Mouse (Mus musculus): ENCODE measurements around the gene Sept14. TPM values are rescaled to one million over a fixed set of nuclear protein-coding genes. Genes with fewer than 3 reads are reported as not detected.

Gene Sept14
- total RNA-seq (2023) = not detected in 2 replicates

DNA sequence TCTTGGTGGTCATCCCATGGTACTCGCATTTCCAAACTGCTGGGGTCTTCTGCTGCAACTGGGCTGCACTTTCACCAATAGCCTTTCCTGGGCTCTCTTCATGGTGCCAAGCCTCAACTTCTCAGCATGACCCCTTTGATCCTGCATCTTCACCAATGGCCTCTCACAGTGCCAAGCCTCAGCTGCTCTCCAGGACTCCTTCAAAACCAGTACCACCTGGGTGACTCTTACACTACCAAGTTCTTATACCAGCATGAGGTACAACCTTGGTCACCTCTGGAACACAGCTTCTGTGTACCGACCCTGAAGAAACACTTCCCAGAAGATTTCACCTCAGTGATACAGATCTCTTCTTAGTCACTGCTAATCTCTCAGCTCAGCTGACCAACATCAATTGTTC is at the start of gene Sept14:
TSS of gene Sept14 (minus strand) at position 101 of the 400 bp plus-strand sequence.

GRCm38 (mm10) chr5:129724834-129725773 is 16.8 kb upstream of the Sept14 start, which contains the start of gene Nipsnap2:
TSS of gene Nipsnap2 (plus strand) at chr5:129725063.

DNA sequence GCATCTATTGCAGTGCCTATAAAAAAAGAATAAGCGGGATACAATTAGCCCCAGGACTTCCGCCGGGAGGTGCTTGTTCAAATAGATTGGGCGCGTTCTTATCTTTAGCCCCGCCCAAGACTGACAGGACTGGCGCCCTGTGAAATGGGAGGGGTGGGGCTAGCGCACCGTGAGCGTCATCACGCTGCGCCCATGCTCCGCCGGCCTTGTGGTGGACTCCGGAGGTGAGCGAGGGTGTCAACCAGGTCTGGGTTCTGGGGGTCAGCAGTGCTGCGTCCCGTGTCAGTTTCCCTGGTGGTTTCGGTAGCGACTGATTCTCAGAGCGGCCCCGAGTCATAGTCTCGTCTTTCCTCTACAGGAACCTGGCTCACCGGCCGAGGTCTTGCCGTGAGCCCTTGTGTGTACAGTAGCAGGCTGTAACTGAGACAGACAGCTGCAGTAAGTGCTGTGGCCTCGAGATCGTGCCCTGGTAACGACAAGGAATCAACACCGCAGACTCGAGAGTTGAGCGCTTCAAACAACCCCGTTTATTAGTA is 7.1 kb upstream of the Sept14 start, which contains the start of gene Mrps17:
TSS of gene Mrps17 (plus strand) at position 172 of the 536 bp plus-strand sequence.

DNA sequence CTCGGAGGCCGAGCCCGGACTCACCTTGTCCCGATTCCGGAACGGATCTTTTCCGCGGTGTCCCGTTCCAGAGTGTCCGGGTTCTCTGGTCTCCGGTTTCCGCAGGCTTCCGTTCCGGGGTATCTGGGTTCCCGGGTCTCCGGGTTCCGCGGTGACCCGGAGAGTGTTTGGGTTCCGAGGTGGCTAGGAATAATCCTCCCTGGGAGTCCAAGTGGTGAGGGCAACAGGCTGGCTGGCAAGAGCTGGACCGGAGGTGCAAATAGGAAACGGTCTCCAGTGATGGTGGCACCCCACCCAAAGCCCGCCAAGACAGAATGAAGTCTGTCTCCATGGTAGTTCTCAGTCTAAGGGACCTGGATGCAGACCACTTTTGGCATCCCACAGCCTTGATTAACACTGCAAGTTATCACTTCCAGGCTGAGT is 38.3 kb downstream of the Sept14 start, which contains the start of gene Zfp11:
TSS of gene Zfp11 (minus strand) at position 64 of the 423 bp plus-strand sequence.

Other genes starting within 250 kb of the Sept14 start
- gene Sfswap, start 207.3 kb downstream of the Sept14 start, total RNA-seq (2023) = 98.1 and 144 TPM in 2 replicates
- gene Mmp17, start 124.3 kb downstream of the Sept14 start, total RNA-seq (2023) = 0.29 and 0.57 TPM in 2 replicates
- 0.29 and 0.76 TPM in 2 replicates for gene Zfp11, start 38.4 kb downstream of the Sept14 start, total RNA-seq (2023)
- 34.5 and 36.1 TPM in 2 replicates for gene Mrps17, start 7.0 kb upstream of the Sept14 start, total RNA-seq (2023)
- gene Nipsnap2, start 16.6 kb upstream of the Sept14 start, total RNA-seq (2023) = 31.7 TPM in 2 replicates
- gene Psph, start 78.9 kb upstream of the Sept14 start, total RNA-seq (2023) = 4.1 and 6.0 TPM in 2 replicates
- gene Sumf2, start 138.5 kb upstream of the Sept14 start, total RNA-seq (2023) = 2.7 and 3.6 TPM in 2 replicates
- gene Chchd2, start 179.0 kb upstream of the Sept14 start, total RNA-seq (2023) = 114 and 116 TPM in 2 replicates
- not detected in 2 replicates for gene Zbed5, start 187.2 kb upstream of the Sept14 start, total RNA-seq (2023)
- gene Phkg1, start 190.0 kb upstream of the Sept14 start, total RNA-seq (2023) = 0.32 TPM in 1 of 2 replicates, not detected in the other
- gene Nupr1l, start 200.0 kb upstream of the Sept14 start, total RNA-seq (2023) = 0.50 TPM in 1 of 2 replicates, not detected in the other
- 12.2 and 12.8 TPM in 2 replicates for gene Vkorc1l1, start 233.5 kb upstream of the Sept14 start, total RNA-seq (2023)

All from neutrophil, adult 65 days (primary cell).